Mouse (Mus musculus) liver, adult 2 months (tissue): ENCODE results near the gene Prnp. TPM values are rescaled to one million over a fixed set of nuclear protein-coding genes. Genes with fewer than 3 reads are reported as not detected.

Experiments used
- DNase-seq: peaks from one replicate; pipeline ENCODE4 v3.0.0-alpha.2; 2011; ENCODE audit warnings: low read depth, low spot score; ENCODE audit errors: extremely low read depth
- H3K27ac ChIP-seq: fragments of 200-500 bp; replicated peaks from 2 replicates; pipeline ENCODE4 v1.5.1; 2012; ENCODE audit warnings: low read depth, mild to moderate bottlenecking, control low read depth, inconsistent platforms, low read length; ENCODE audit not compliant: insufficient read depth
- H3K27me3 ChIP-seq: fragments of 200-500 bp; 2 replicates; pipeline ENCODE4 v1.6.1; 2012; ENCODE audit warnings: mild to moderate bottlenecking, moderate library complexity, low read length, inconsistent platforms; ENCODE audit not compliant: control insufficient read depth, insufficient read depth
- H3K36me3 ChIP-seq: fragments of 200-500 bp; 2 replicates; pipeline ENCODE4 v1.6.1; 2012; ENCODE audit warnings: low read length, inconsistent platforms; ENCODE audit not compliant: control insufficient read depth, insufficient read depth
- H3K4me1 ChIP-seq: fragments of 200-500 bp; 2 replicates; pipeline ENCODE4 v1.6.1; 2011; ENCODE audit warnings: low read length; ENCODE audit not compliant: control insufficient read depth, insufficient read depth
- H3K4me3 ChIP-seq: fragments of 200-500 bp; 2 replicates; pipeline ENCODE4 v1.5.1; 2011; ENCODE audit warnings: low read depth, mild to moderate bottlenecking, control low read depth, low read length, moderate library complexity; ENCODE audit not compliant: insufficient read depth
- H3K79me2 ChIP-seq: fragments of 200-500 bp; 2 replicates; pipeline ENCODE4 v1.6.1; 2012; ENCODE audit warnings: inconsistent platforms, mild to moderate bottlenecking, low read length, moderate library complexity; ENCODE audit not compliant: control insufficient read depth, insufficient read depth
- H3K9ac ChIP-seq: fragments of 200-500 bp; 2 replicates; pipeline ENCODE4 v1.6.1; 2012; ENCODE audit warnings: low read depth, mild to moderate bottlenecking, control low read depth, inconsistent platforms, low read length
- CTCF ChIP-seq: fragments of 200-500 bp; IDR thresholded peaks from 2 replicates; pipeline ENCODE4 v1.5.1; 2011; ENCODE audit warnings: low read depth, low read length, control low read depth
- POLR2A ChIP-seq: fragments of 200-500 bp; IDR thresholded peaks from 2 replicates; pipeline ENCODE4 v1.6.1; 2011; ENCODE audit warnings: low read length, control low read depth; ENCODE audit not compliant: insufficient read depth; ENCODE audit errors: extremely low read depth
- WGBS: fragments of 180-500 bp; shearing (Covaris S2); methylation state at CpG from one replicate; pipeline ENCODE4 v1.1.7; 2018; 5-methylcytosine and 5-hydroxymethylcytosine counted together
- polyA plus RNA-seq: library from polyadenylated mRNA; depleted of rRNA; stranded (reverse); fragments of >200 nt; gene quantifications from 2 replicates; pipeline ENCODE4 v1.2.3, GENCODE M21; 2012
- total RNA-seq: library from RNA; depleted of rRNA; stranded (reverse); fragments of >200 nt; gene quantifications from 2 replicates; pipeline ENCODE4 v1.2.3, GENCODE M21; 2014

Prnp gene
- total and polyA plus RNA-seq, 2 experiments, result 20.4 to 31.5 TPM

DNA sequence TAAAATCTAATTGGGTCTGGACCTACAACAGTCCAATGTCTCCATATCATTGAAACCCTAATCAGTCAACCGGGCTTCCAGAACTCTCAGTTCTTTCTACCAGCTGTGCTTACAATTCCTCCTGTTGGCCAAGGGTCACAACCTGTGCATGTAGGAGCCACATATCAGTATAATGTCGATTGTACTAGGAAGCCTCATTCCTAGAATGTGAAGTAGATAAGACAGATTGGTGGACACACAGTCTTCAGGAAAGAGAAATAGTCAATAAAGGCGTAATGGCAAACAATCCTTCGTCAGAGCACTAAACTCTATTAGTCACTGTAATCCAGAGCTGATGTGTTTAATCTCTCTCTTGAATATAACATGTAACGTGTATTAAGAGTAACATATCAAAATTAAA is 40.7 kb upstream of the Prnp start:
- WGBS, result 58% methylated on average over 5 of the region's 5 CpGs
- Histone ChIP-seq H3K79me2 (no peaks in the 10 kb centered on the region), H3K27ac (no peak overlapping the region), H3K4me1 (peaks cover 19% of the 10 kb centered on the region), H3K36me3 (no peaks in the 10 kb centered on the region), H3K27me3 (no peaks in the 10 kb centered on the region), H3K9ac (no peak overlapping the region), H3K4me3 (no peak overlapping the region)
- no peak for DNase-seq
- TF ChIP-seq POLR2A, result no peak
- TF ChIP-seq CTCF, result no peak

DNA sequence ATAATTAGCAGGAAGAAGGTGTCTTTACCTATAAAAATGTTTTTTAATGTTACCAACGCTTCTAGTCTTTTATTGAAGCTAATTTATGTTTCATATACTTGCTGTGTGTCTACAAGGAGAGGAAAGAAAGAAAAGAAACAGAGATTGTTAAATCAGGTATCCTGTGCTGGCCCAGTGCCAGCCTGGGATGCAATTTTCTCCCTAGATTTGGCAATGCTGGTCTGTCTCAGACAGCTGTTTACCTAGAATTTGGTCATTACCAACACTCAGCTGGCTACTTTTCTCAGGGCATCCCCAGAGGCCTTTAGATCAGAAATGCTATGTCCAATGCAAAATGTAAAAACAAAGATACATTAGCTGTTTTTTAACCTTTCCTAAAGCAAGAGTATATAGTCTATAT is 36.4 kb upstream of the Prnp start:
- no peaks in the 10 kb centered on the region for H3K36me3 ChIP-seq
- peaks cover 16% of the 10 kb centered on the region for H3K4me1 ChIP-seq
- DNase-seq, result peak; percentile 66
- WGBS, result 76% methylated on average over 1 of the region's 1 CpGs
- no peaks in the 10 kb centered on the region for H3K79me2 ChIP-seq
- H3K9ac ChIP-seq, result no peak overlapping the region
- H3K4me3 ChIP-seq, result no peak overlapping the region
- no peak overlapping the region for H3K27ac ChIP-seq
- TF ChIP-seq POLR2A (no peak), CTCF (no peak)
- H3K27me3 ChIP-seq, result no peaks in the 10 kb centered on the region

DNA sequence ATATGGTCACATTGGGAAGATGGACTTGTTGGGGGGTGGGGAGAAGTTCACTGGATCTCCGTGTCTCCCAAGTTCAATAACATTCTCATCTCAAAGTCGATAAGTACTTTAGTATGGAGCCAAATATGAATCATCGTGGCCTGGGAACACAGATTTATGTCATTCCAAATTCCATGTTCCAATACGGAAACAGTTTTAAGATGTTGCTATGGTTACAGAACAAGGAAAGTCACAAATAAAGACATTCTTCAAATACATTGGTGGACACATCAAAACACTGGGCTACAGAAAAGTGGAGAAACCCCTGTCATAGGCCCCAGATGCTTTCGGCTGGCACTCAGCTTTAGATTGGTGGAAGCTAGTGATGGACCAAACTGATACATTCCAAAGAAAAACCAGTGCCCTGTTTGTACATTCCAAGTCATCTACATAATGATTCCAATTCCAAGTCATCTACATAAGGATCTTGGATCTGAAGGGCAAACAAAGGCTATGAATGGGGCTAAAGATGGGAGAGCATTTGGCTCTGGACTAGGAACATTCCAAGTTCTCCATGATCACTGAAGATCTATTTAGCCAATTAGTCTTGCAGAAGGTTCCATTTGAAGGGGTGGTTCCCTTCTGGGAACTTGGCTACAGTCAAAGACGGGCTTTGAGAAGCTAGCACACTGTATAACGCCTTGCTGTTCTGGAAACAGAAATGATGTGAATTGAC is 33.0 kb upstream of the Prnp start:
- H3K4me1 ChIP-seq, result peaks cover 7% of the 10 kb centered on the region; the same call in 1 of the 2 replicates
- peak; percentile 20 for DNase-seq
- H3K9ac ChIP-seq, result no peak overlapping the region
- H3K79me2 ChIP-seq, result no peaks in the 10 kb centered on the region
- H3K27me3 ChIP-seq, result no peaks in the 10 kb centered on the region
- no peaks in the 10 kb centered on the region for H3K36me3 ChIP-seq
- H3K4me3 ChIP-seq, result no peak overlapping the region
- 90% methylated on average over 7 of the region's 7 CpGs for WGBS
- no peak for TF ChIP-seq CTCF
- TF ChIP-seq POLR2A, result no peak
- H3K27ac ChIP-seq, result no peak overlapping the region

DNA sequence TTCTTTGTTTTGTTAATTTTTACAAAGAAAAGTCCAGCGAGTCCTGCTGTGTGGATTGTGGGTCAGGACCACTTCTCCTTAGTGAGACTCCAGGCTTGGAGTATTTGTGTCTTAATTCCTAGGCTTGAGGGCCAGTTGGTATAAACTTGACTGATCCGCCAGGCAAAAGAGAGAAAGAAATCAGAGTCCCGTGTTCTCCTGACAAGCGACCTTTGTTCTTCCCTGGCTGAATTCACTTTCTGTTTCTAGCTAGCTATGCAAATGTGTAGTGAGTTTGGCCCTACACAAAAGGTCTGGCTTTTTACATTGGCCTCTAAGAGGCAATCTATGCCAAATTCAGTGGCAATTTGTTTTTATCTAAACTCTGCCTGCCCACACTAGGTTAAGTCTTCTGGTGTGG is 28.0 kb upstream of the Prnp start:
- Histone ChIP-seq H3K4me1 (peaks cover 7% of the 10 kb centered on the region), H3K9ac (no peak overlapping the region; the same call in 1 of the 2 replicates), H3K4me3 (no peak overlapping the region), H3K27me3 (no peaks in the 10 kb centered on the region), H3K27ac (peak overlapping the region; percentile 57), H3K36me3 (no peaks in the 10 kb centered on the region), H3K79me2 (no peaks in the 10 kb centered on the region)
- WGBS, result 28% methylated on average over 4 of the region's 4 CpGs
- TF ChIP-seq POLR2A, result no peak
- DNase-seq, result peak; percentile 85

DNA sequence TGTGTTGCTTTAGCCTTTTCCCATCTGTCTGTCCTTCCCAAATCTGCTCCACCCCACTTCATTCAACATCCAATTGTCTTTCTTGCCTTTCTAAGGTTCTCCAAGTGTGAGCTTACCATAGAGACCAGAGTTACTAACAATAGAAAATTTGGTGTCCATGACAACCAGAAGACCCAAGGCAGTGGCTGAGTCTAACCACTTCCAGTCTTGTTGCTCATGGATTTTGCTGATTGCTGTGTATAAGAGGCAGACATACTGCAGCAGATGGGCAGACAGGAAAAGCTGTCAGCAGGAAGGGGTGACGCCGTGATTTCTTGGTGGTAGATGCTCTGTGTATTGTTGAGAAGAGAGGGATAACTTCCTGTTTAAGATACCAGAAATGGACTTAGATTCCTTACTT is 26.6 kb upstream of the Prnp start:
- DNase-seq, result no peak
- WGBS, result 82% methylated on average over 2 of the region's 2 CpGs
- Histone ChIP-seq H3K27me3 (no peaks in the 10 kb centered on the region), H3K27ac (no peak overlapping the region), H3K79me2 (no peaks in the 10 kb centered on the region), H3K4me1 (peaks cover 7% of the 10 kb centered on the region), H3K4me3 (no peak overlapping the region), H3K36me3 (no peaks in the 10 kb centered on the region), H3K9ac (no peak overlapping the region)
- TF ChIP-seq CTCF (no peak), POLR2A (no peak)

DNA sequence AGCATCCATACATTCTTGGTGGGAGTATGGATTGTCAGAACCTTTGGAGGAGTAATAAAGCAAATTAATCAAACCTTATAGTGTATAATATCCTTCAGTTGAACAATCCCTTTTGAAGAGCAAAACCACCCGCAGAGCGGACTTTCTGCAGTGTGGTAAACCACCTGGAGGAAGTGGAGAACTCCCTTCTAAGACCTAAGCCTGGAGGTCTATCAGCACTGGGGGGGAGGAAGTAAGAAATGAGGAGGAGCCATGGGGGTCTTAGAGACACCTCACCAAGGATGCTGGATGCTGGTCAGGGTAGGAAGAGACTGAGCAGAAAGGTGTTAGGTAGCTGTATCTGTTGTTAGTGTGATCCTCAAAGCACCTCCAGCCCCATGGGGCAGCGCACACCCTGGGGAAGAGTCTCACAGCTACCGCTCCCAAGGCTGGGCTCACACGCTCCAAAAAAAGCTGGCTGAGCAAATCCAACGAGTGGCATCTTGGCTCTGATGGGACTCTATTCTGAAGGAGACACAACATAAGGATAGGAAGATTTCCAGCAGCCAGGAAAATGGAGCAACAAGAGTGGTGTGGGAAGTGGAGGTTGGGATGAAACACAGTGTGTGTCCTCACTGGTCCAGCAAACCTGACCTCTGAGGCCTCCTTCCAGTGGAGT is 23.1 kb upstream of the Prnp start:
- TF ChIP-seq CTCF (no peak), POLR2A (no peak)
- no peaks in the 10 kb centered on the region for H3K79me2 ChIP-seq
- no peak for DNase-seq
- no peak overlapping the region for H3K27ac ChIP-seq
- WGBS, result 89% methylated on average over 6 of the region's 6 CpGs
- no peaks in the 10 kb centered on the region for H3K27me3 ChIP-seq
- H3K36me3 ChIP-seq, result no peaks in the 10 kb centered on the region
- no peak overlapping the region for H3K4me3 ChIP-seq
- H3K9ac ChIP-seq, result no peak overlapping the region
- H3K4me1 ChIP-seq, result peaks cover 3% of the 10 kb centered on the region
